Mouse (Mus musculus) frontal cortex, postnatal 14 days (tissue): Measurements from ENCODE around the gene Fgf6.

Source experiments
- DNase-seq, 2 experiments: peaks; one replicate each; pipeline ENCODE4 v3.0.0; 2022; ENCODE audit warnings: low spot score in 2 of 2

Gene Fgf6

GRCm38 (mm10) chr6:127014906-127015770 lies at the start of gene Fgf6:
TSS of gene Fgf6 (plus strand) at chr6:127015586.
- DNase-seq: no peak

GRCm38 (mm10) chr6:126966241-126967026 lies 49.0 kb upstream of the Fgf6 start:
- no peak for DNase-seq

- no peak for DNase-seq
Measured at GRCm38 (mm10) chr6:126981539-126982234, 33.7 kb upstream of the Fgf6 start.

- no peak for DNase-seq
Measured at GRCm38 (mm10) chr6:126993676-126994075, 21.7 kb upstream of the Fgf6 start.

- no peak for DNase-seq
Measured at GRCm38 (mm10) chr6:126995494-126995893, 19.9 kb upstream of the Fgf6 start.

- no peak for DNase-seq
Measured at GRCm38 (mm10) chr6:126996399-126996798, 19.0 kb upstream of the Fgf6 start.

- DNase-seq: no peak
Measured at GRCm38 (mm10) chr6:127005646-127006045, 9.7 kb upstream of the Fgf6 start.

- DNase-seq: no peak
Measured at GRCm38 (mm10) chr6:127006551-127006950, 8.8 kb upstream of the Fgf6 start.

GRCm38 (mm10) chr6:127010021-127010420 lies 5.4 kb upstream of the Fgf6 start:
- DNase-seq: no peak

GRCm38 (mm10) chr6:127011947-127012535 lies 3.3 kb upstream of the Fgf6 start:
- no peak for DNase-seq

GRCm38 (mm10) chr6:127019254-127019653 lies 3.9 kb downstream of the Fgf6 start:
- DNase-seq: no peak

- no peak for DNase-seq
Measured at GRCm38 (mm10) chr6:127020431-127020830, 5.0 kb downstream of the Fgf6 start.

- DNase-seq: no peak
Measured at GRCm38 (mm10) chr6:127024836-127025235, 9.4 kb downstream of the Fgf6 start.

GRCm38 (mm10) chr6:127034760-127035159 lies 19.4 kb downstream of the Fgf6 start:
- no peak for DNase-seq

GRCm38 (mm10) chr6:127044909-127045308 lies 29.5 kb downstream of the Fgf6 start:
- no peak for DNase-seq

- DNase-seq: no peak
Measured at GRCm38 (mm10) chr6:127050847-127051246, 35.5 kb downstream of the Fgf6 start.

- DNase-seq: no peak
Measured at GRCm38 (mm10) chr6:127056990-127057588, 41.7 kb downstream of the Fgf6 start.

- DNase-seq: no peak
Measured at GRCm38 (mm10) chr6:127059975-127060374, 44.6 kb downstream of the Fgf6 start.

- no peak for DNase-seq
Measured at GRCm38 (mm10) chr6:127063915-127064314, 48.5 kb downstream of the Fgf6 start.

- DNase-seq: no peak
Measured at GRCm38 (mm10) chr6:127064815-127065214, 49.4 kb downstream of the Fgf6 start.

- no peak for DNase-seq
Measured at GRCm38 (mm10) chr6:127072817-127073216, 57.4 kb downstream of the Fgf6 start, which contains the start of gene Fgf23. TSS of gene Fgf23 (plus strand) at chr6:127072902.
